Mouse (Mus musculus) heart, embryonic 10.5 days (tissue): ENCODE data around the gene Raph1. TPM values are rescaled to one million over a fixed set of nuclear protein-coding genes. Genes with fewer than 3 reads are reported as not detected.
"Not testable (repeated sequence)": the region's sequence is repeated elsewhere in the genome, so short reads cannot be mapped to it uniquely, and the experiment has no call there.

Experiments used
- DNase-seq: peaks from one replicate; pipeline ENCODE4 v3.0.0-alpha.2; 2017; ENCODE audit warnings: low spot score
- H3K27ac ChIP-seq: fragments of 300-500 bp; sonication (generic); 2 replicates; pipeline ENCODE4 v1.5.1; 2016; ENCODE audit warnings: mild to moderate bottlenecking
- H3K27me3 ChIP-seq: fragments of 300-500 bp; sonication (generic); 2 replicates; pipeline ENCODE4 v1.6.1; 2016; ENCODE audit warnings: mild to moderate bottlenecking; ENCODE audit not compliant: poor library complexity, insufficient read depth, severe bottlenecking
- H3K36me3 ChIP-seq: fragments of 300-500 bp; sonication (generic); 2 replicates; pipeline ENCODE4 v1.6.1; 2016; ENCODE audit warnings: mild to moderate bottlenecking, moderate library complexity
- H3K4me1 ChIP-seq: fragments of 300-500 bp; sonication (generic); 2 replicates; pipeline ENCODE4 v1.6.1; 2016; ENCODE audit warnings: mild to moderate bottlenecking
- H3K4me3 ChIP-seq: fragments of 300-500 bp; sonication (generic); 2 replicates; pipeline ENCODE4 v1.5.1; 2016; ENCODE audit warnings: mild to moderate bottlenecking, moderate library complexity
- H3K9me3 ChIP-seq: fragments of 300-500 bp; sonication (generic); 2 replicates; pipeline ENCODE4 v1.6.1; 2016; ENCODE audit warnings: mild to moderate bottlenecking, moderate library complexity
- WGBS: fragments of 180-500 bp; shearing (Covaris S2); methylation state at CpG from one replicate; pipeline ENCODE4 v1.1.7; 2016; 5-methylcytosine and 5-hydroxymethylcytosine counted together
- microRNA-seq: library from miRNA; unstranded; fragments of <30 nt; microRNA quantifications from one replicate; pipeline ENCODE4, GENCODE M21; 2017
- polyA plus RNA-seq: library from polyadenylated mRNA; unstranded; fragments of >200 nt; fragmentation: Nextera tagmentation; extraction: Ambion mirVana; gene quantifications from 2 replicates; pipeline ENCODE4 v1.2.1, GENCODE M21; 2016

Raph1 gene
- polyA plus RNA-seq, 1 experiment from 2014 or later, result 60.2 TPM

DNA sequence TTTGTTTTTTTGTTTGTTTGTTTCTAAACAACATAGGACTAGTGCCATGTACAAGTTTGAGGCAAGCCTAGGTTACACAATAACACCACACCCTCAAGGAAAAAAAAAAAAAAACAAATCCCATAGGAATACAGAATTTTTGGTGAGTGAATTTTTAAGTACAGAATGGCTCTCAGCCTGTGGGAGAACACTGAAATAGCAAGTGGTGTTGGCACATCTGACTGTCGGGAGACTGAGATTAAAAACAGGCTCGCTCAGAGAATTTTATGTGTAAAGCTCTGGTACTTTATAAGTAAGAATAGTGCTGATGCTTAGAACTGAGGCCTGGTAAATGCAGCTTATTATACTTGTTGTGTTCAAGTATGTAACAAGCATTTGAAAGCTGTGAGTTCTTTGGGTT lies 97.4 kb downstream of the Raph1 start:
- DNase-seq, result no peak
- Histone ChIP-seq H3K36me3 (peaks cover 43% of the 10 kb centered on the region), H3K9me3 (no peaks in the 10 kb centered on the region), H3K4me3 (no peak overlapping the region), H3K27ac (no peak overlapping the region), H3K27me3 (no peaks in the 10 kb centered on the region), H3K4me1 (0 out of 2 replicates have a peak, but pooled peaks cover 4% of the 10 kb centered on the region)
- 77% methylated on average over 2 of the region's 2 CpGs for WGBS

DNA sequence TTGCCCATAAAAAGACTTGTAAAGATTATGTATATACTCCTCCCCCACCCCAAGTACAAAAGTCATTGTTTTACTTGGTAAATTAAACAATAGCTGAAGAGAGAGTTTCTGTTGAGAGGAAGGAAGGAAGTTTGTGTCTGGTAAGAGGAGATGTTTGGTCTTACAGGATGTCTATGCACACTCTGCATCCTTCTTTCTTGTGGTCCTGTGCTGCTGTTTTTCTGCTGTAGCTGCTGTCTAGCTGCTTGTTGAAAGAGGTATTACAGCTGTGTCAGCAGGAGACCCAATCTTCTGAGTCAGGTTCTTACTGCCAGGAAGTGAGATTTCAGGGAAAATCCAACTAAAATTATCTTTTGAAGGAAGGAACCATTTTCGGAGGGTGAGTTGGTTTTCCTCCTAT lies 106.3 kb downstream of the Raph1 start:
- no peak for DNase-seq
- 72% methylated on average over 1 of the region's 1 CpGs for WGBS
- no peak overlapping the region for H3K27ac ChIP-seq
- H3K4me3 ChIP-seq, result no peak overlapping the region
- H3K4me1 ChIP-seq, result no peaks in the 10 kb centered on the region
- no peaks in the 10 kb centered on the region for H3K9me3 ChIP-seq
- peaks cover 22% of the 10 kb centered on the region for H3K36me3 ChIP-seq
- no peaks in the 10 kb centered on the region for H3K27me3 ChIP-seq

DNA sequence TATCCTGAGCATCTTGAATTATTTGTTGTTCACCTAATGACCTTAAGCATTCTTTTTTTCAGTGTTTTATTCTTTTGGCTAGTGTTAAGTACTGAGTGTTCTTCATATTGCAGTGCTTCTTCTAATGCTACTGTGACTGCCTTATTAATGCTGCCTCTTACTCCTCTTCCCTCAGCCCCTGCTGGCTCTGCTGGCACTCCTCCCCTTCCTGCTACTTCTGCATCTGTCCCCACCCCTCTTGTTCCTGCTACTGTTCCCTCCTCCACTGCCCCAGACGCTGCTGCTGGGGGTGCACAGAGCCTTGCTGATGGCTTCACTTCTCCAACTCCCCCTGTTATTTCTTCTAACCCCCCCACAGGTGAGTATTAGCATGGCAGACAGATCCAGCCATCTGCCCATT lies 117.0 kb downstream of the Raph1 start:
- Histone ChIP-seq H3K4me3 (no peak overlapping the region), H3K36me3 (peaks cover 55% of the 10 kb centered on the region), H3K27me3 (no peaks in the 10 kb centered on the region), H3K9me3 (no peaks in the 10 kb centered on the region), H3K4me1 (no peaks in the 10 kb centered on the region), H3K27ac (no peak overlapping the region)
- 22% methylated on average over 1 of the region's 1 CpGs for WGBS
- no peak for DNase-seq

DNA sequence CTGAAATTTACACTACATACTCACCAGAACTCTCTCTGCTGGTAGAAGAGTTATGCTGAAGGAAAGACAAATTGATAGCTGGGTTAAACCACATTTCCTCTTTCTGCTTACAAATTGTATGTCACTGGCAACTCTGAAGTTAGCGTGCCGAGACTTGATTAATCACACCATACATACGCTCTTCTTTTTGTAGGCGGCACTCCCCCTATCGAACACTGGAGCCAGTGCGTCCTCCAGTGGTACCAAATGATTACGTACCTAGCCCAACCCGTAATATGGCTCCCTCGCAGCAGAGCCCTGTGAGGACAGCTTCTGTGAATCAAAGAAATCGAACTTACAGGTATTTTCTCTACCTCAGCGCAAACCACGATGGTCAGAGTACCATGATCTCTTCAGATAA lies 119.8 kb downstream of the Raph1 start:
- no peaks in the 10 kb centered on the region for H3K27me3 ChIP-seq
- DNase-seq, result no peak
- H3K9me3 ChIP-seq, result no peaks in the 10 kb centered on the region
- H3K4me3 ChIP-seq, result no peak overlapping the region
- H3K27ac ChIP-seq, result no peak overlapping the region
- no peaks in the 10 kb centered on the region for H3K4me1 ChIP-seq
- H3K36me3 ChIP-seq, result peaks cover 42% of the 10 kb centered on the region
- 88% methylated on average over 12 of the region's 12 CpGs for WGBS

DNA sequence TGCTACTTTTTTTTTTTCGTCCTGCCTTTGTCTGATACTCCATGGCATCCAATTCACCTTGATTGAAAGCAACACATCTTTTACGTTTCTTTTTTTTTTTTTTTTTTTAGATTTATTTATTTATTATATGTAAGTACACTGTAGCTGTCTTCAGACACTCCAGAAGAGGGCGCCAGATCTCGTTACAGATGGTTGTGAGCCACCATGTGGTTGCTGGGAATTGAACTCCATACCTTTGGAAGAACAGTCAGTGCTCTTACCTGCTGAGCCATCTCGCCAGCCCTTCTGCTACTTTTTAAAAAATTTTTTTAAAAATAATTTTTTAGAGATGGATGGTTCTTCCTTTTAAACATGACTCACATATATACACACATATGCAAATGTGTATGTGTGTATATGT lies 125.5 kb downstream of the Raph1 start:
- 68% methylated on average over 5 of the region's 5 CpGs for WGBS
- not testable (repeated sequence) for H3K9me3 ChIP-seq, H3K27ac ChIP-seq, H3K4me1 ChIP-seq, H3K27me3 ChIP-seq, H3K4me3 ChIP-seq, DNase-seq
- peaks cover 30% of the 10 kb centered on the region for H3K36me3 ChIP-seq

DNA sequence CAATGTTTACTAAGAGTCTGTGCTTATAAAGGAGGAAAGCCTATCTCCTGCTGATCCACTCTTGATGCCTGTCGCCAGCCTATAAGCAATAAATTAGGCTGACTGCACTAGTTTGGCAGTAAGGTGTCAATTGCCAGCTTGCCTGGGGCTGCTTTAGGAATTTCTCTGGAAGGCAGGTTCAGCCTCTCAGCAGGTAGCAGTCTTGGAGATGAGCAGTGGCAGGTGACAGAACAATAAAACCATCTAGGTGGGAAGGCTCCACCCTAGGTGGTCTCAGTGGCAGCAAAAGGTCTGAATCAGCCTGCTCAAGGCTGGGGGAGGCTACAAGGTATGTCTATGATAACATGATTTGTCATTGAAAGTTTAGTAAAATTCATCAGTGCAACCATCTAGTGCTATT lies 134.4 kb downstream of the Raph1 start:
- Histone ChIP-seq H3K4me3 (no peak overlapping the region), H3K27ac (no peak overlapping the region), H3K4me1 (no peaks in the 10 kb centered on the region), H3K9me3 (no peaks in the 10 kb centered on the region), H3K36me3 (peaks cover 17% of the 10 kb centered on the region), H3K27me3 (no peaks in the 10 kb centered on the region)
- no peak for DNase-seq
- 29% methylated on average over 1 of the region's 1 CpGs for WGBS

Small RNA genes within 50 kb of the gene (microRNA-seq; reads per million reads assigned to microRNA genes)
- gene Gm23762, result not detected

Other genes with a start within 250 kb of the Raph1 start
- 36.8 and 42.7 TPM in 2 replicates for gene Cyp20a1, start 223.8 kb downstream of the Raph1 start, polyA plus RNA-seq
- gene Abi2, start 157.5 kb downstream of the Raph1 start, polyA plus RNA-seq, result 36.4 and 46.6 TPM in 2 replicates
- 0.16 TPM in 2 replicates for gene Cd28, start 149.7 kb upstream of the Raph1 start, polyA plus RNA-seq